Mouse (Mus musculus) lung, adult 2 months (tissue): ENCODE results near the gene Sfmbt2.

ENCODE experiments used
- CTCF ChIP-seq: fragments of 200-500 bp; IDR thresholded peaks from 2 replicates; pipeline ENCODE4 v1.5.1; 2011; ENCODE audit warnings: mild to moderate bottlenecking, low read length, control low read depth; ENCODE audit not compliant: insufficient read depth
- POLR2A ChIP-seq: fragments of 200-500 bp; IDR thresholded peaks from 2 replicates; pipeline ENCODE4 v1.6.1; 2011; ENCODE audit warnings: low read depth, mild to moderate bottlenecking, control low read depth, low read length, borderline replicate concordance; ENCODE audit errors: extremely low read depth

DNA sequence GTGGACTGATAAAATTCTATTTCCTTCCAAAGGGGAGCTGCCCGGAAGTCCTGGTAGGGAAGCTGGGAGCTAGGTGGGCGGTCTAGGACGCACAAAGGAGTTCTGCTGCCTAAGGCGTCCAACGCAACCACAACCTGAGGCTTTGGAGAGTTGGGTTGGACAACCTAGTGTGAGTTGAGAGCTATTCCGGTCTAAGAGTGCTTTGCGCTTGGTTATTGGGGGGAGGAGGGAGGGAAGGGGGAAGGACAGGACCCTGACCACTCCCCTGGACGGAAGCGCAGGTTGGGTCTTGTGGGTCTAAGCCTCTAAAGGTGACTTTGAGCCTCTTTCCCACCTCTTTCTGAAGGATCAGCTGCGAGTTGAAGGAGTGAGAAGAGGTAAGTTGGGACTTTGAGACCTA is at the start of gene Sfmbt2:
- TF ChIP-seq POLR2A, result no peak
- no peak for TF ChIP-seq CTCF
